8 mouse cellular contexts compared by ENCODE assay signal in genomic region chr6:146634759-146635606, GRCm38 (mm10). TPM values are rescaled to one million over a fixed set of nuclear protein-coding genes. Genes with fewer than 3 reads are reported as not detected.
A peak's percentile ranks its signal among the peaks of the same experiment; 100 is the strongest.
DNase-seq lines count a peak whose midpoint lies in the region; ATAC-seq lines count a peak whose summit lies in the region.

No protein-coding gene starts in this region.

- H3K27ac ChIP-seq in forebrain, embryonic 15.5 days (replicated peaks) = no peak overlapping the region

- H3K27me3 ChIP-seq in erythroblast, embryonic 14.5 days (ENCODE audit: control insufficient read depth) = no peaks in the 10 kb centered on the region
- H3K27me3 ChIP-seq in forebrain, embryonic 15.5 days = no peaks in the 10 kb centered on the region

- peaks cover 58% of the 10 kb centered on the region for H3K4me1 ChIP-seq in erythroblast, embryonic 14.5 days (ENCODE audit: control insufficient read depth)
- H3K4me1 ChIP-seq in forebrain, embryonic 15.5 days = peaks cover 14% of the 10 kb centered on the region

- H3K36me3 ChIP-seq in erythroblast, embryonic 14.5 days (ENCODE audit: control insufficient read depth) = peaks cover 12% of the 10 kb centered on the region
- no peaks in the 10 kb centered on the region for H3K36me3 ChIP-seq in forebrain, embryonic 15.5 days

- no peak overlapping the region for H3K9ac ChIP-seq in forebrain, embryonic 15.5 days (replicated peaks)

- peak overlapping the region; percentile 89 for H3K4me3 ChIP-seq in erythroblast, embryonic 14.5 days (replicated peaks)
- H3K4me3 ChIP-seq in forebrain, embryonic 15.5 days = peak overlapping the region; percentile 83

- 68% methylated on average over 4 of the region's 4 CpGs for WGBS in forebrain, embryonic 15.5 days

- ATAC-seq in erythroblast, adult 5-6 weeks (replicated peaks; ENCODE audit: low FRiP score, poor library complexity, severe bottlenecking) = no peak
- no peak for ATAC-seq in forebrain, embryonic 15.5 days (replicated peaks)
- no peak for ATAC-seq in inflammation-experienced regulatory T-cells, adult 6 months

- DNase-seq in CD4-positive helper T cell, adult 2 months (ENCODE audit: low read depth, low spot score) = peak; percentile 30
- DNase-seq in mesoderm, embryonic 11.5 days (ENCODE audit: low read depth, low spot score) = peak; percentile 16
- no peak for DNase-seq in layer of hippocampus, adult 9-10 months (ENCODE audit: low spot score)
- no peak for DNase-seq in gastrocnemius, adult 8-10 months (ENCODE audit: low spot score in 2 of 2)

- H3K4me2 ChIP-seq in forebrain, embryonic 15.5 days (replicated peaks) = peak overlapping the region; percentile 65; the same call in 1 of the 2 replicates

- H3K9me3 ChIP-seq in erythroblast, embryonic 14.5 days (ENCODE audit: control insufficient read depth, low read length) = no peaks in the 10 kb centered on the region
- H3K9me3 ChIP-seq in forebrain, embryonic 15.5 days = no peaks in the 10 kb centered on the region

RNA-seq across cellular contexts. Expression of gene Med21, which starts 7.4 kb away (rescaled TPM):
- 0.14 and 0.41 TPM in 2 replicates for polyA plus RNA-seq in erythroblast, embryonic 14.5 days (2012)
- total RNA-seq in erythroblast, adult 5-6 weeks (2015; ENCODE audit: low replicate concordance) = 59.4 and 67.9 TPM in 2 replicates
- 55.9 and 96.7 TPM in 2 replicates for total RNA-seq in erythroblast, adult 5-6 weeks (2017; ENCODE audit: low replicate concordance)
- 107 and 114 TPM in 2 replicates for polyA plus RNA-seq in forebrain, embryonic 15.5 days (2015; fragmentation: Nextera tagmentation; extraction: Ambion mirVana)
- polyA plus RNA-seq in inflammation-experienced regulatory T-cells, adult 6 months (2017; shearing (Covaris generic)) = 10 to 100 TPM; 58.0 to 64.2 (median 58.9) TPM
- 10 to 100 TPM; 33.9 to 40.1 (median 35.6) TPM for total RNA-seq in gastrocnemius, adult 8-10 months (2022)

RNA-seq across cellular contexts. Expression of gene Tm7sf3, which starts 7.6 kb away (rescaled TPM):
- polyA plus RNA-seq in erythroblast, embryonic 14.5 days (2012) = 0.41 and 0.97 TPM in 2 replicates
- total RNA-seq in erythroblast, adult 5-6 weeks (2015; ENCODE audit: low replicate concordance) = 18.6 and 27.8 TPM in 2 replicates
- total RNA-seq in erythroblast, adult 5-6 weeks (2017; ENCODE audit: low replicate concordance) = 33.0 TPM in 2 replicates
- polyA plus RNA-seq in forebrain, embryonic 15.5 days (2015; fragmentation: Nextera tagmentation; extraction: Ambion mirVana) = 31.9 and 32.7 TPM in 2 replicates
- polyA plus RNA-seq in inflammation-experienced regulatory T-cells, adult 6 months (2017; shearing (Covaris generic)) = 1 to 10 TPM; 2.0 to 3.6 (median 3.0) TPM
- 1 to 10 TPM; 5.0 to 6.3 (median 5.6) TPM for total RNA-seq in gastrocnemius, adult 8-10 months (2022)

RNA-seq across cellular contexts. Expression of gene Ints13, which starts 57.3 kb away (rescaled TPM):
- polyA plus RNA-seq in erythroblast, embryonic 14.5 days (2012) = 3.6 and 4.0 TPM in 2 replicates
- 82.4 and 93.6 TPM in 2 replicates for total RNA-seq in erythroblast, adult 5-6 weeks (2015; ENCODE audit: low replicate concordance)
- total RNA-seq in erythroblast, adult 5-6 weeks (2017; ENCODE audit: low replicate concordance) = 130 and 134 TPM in 2 replicates
- polyA plus RNA-seq in forebrain, embryonic 15.5 days (2015; fragmentation: Nextera tagmentation; extraction: Ambion mirVana) = 67.1 and 68.0 TPM in 2 replicates
- 10 to 100 TPM; 54.4 to 76.9 (median 68.4) TPM for polyA plus RNA-seq in inflammation-experienced regulatory T-cells, adult 6 months (2017; shearing (Covaris generic))
- 10 to 100 TPM in 3 of 4 experiments, 1 to 10 TPM in 1; 8.8 to 12.1 (median 11.4) TPM for total RNA-seq in gastrocnemius, adult 8-10 months (2022)

RNA-seq across cellular contexts. Expression of gene Fgfr1op2, which starts 58.0 kb away (rescaled TPM):
- polyA plus RNA-seq in erythroblast, embryonic 14.5 days (2012) = 10.3 and 11.5 TPM in 2 replicates
- total RNA-seq in erythroblast, adult 5-6 weeks (2015; ENCODE audit: low replicate concordance) = 137 and 183 TPM in 2 replicates
- 193 and 249 TPM in 2 replicates for total RNA-seq in erythroblast, adult 5-6 weeks (2017; ENCODE audit: low replicate concordance)
- polyA plus RNA-seq in forebrain, embryonic 15.5 days (2015; fragmentation: Nextera tagmentation; extraction: Ambion mirVana) = 53.8 and 55.8 TPM in 2 replicates
- 100 to 1,000 TPM in 1 of 3 experiments, 10 to 100 TPM in 2; 80.5 to 140 (median 88.8) TPM for polyA plus RNA-seq in inflammation-experienced regulatory T-cells, adult 6 months (2017; shearing (Covaris generic))
- total RNA-seq in gastrocnemius, adult 8-10 months (2022) = 10 to 100 TPM; 51.1 to 60.5 (median 55.3) TPM

Comparison
In these comparisons a context has a peak if more than half of its experiments do, and no peak if none do; other contexts are left out.
1. DNase-seq: peak in CD4-positive helper T cell, adult 2 months (single experiment) and mesoderm, embryonic 11.5 days (single experiment); none in layer of hippocampus, adult 9-10 months (single experiment) and gastrocnemius, adult 8-10 months (0 of 2).
2. RNA of gene Med21, which starts 7.4 kb away (polyA plus RNA-seq): 107 to 114 TPM in forebrain, embryonic 15.5 days and 58.0 to 64.2 TPM in inflammation-experienced regulatory T-cells, adult 6 months; 0.14 to 0.41 TPM in erythroblast, embryonic 14.5 days; every median in the first group is over 10 times any median in the second.
3. RNA of gene Ints13, which starts 57.3 kb away (polyA plus RNA-seq): 54.4 to 76.9 TPM in inflammation-experienced regulatory T-cells, adult 6 months and 67.1 to 68.0 TPM in forebrain, embryonic 15.5 days; 3.6 to 4.0 TPM in erythroblast, embryonic 14.5 days; every median in the first group is over 10 times any median in the second.